Mouse (Mus musculus): ENCODE results near the gene Neurl3. TPM values are rescaled to one million over a fixed set of nuclear protein-coding genes. Genes with fewer than 3 reads are reported as not detected.

The Neurl3 gene
- 2.4 and 3.0 TPM in 2 replicates for polyA plus RNA-seq (2015; fragmentation: Nextera tagmentation; extraction: Ambion mirVana)

DNA sequence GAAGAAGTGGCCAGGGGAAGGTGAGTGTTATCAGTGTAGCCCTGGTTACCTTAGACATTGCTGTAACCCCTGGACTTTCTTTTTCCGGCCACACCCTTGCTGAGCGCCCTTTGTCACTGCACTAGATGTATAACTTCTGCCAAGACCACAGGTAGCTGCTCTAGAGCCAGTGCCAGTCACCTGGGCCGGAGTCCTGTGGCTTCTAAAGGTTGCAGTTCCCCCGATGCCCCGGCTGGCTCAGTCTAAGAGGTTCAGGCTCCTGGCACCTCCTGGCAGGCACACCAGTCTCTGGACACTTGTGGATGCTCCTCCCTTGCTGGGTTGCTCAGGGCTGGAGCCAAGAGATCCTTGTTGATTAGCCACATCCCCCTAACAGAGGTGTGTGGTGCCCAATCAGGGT, at the start of gene Neurl3:
Neurl3 (minus strand) TSS at position 225 of the 400 bp plus-strand sequence.
- H3K27ac ChIP-seq (replicated peaks) = no peak within 1 kb of the TSS
- WGBS (ENCODE audit: insufficient replicate concordance) = 50% methylated on average over 5 of the region's 5 CpGs
- ATAC-seq (ENCODE audit: insufficient read depth) = no peak
- no peak within 1 kb of the TSS for H3K9ac ChIP-seq
- H3K27me3 ChIP-seq = peaks cover 5% of the 10 kb centered on the region; the same call in 1 of the 2 replicates
- no peak within 1 kb of the TSS; the same call in 1 of the 2 replicates for H3K4me3 ChIP-seq (replicated peaks)
- H3K4me2 ChIP-seq = peak within 1 kb of the TSS; percentile 50
- no peaks in the 10 kb centered on the region for H3K9me3 ChIP-seq (replicated peaks)
- no peaks in the 10 kb centered on the region for H3K36me3 ChIP-seq (replicated peaks)
- peaks cover 58% of the 10 kb centered on the region for H3K4me1 ChIP-seq (replicated peaks)

DNA sequence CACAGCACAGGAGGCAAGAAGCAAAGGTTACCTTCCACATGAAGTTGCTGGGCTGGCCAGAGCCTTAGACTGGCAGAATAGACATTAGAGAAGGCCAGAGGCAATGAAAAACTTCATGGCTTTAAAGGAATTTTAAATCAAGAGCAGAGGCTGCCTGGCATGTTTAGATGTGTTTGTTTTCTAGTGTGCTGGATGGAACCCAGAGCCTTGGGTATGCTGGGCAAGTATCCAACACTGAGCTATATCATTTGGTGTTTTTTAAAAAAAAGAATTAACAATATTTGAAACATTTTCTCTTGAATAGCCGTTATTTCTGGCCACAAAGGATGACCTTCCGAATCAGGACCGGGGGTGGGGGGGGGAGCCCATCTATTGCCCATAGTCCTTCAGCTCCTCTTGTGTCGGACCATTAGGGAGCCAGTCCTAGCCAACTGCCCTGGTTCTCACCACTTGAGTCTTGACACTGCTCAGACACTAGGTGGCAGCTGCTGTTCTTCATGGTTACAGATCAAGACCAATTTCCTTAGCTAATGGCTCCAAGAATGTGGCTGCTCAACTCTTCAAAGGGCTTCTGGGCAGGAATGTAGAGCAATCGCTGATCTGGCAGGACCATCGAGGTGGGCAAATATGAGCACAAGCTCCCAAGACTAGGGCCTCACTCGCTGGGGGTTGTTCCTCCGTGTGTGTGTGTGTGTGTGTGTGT, 49.4 kb upstream of the Neurl3 start:
- Histone ChIP-seq H3K27me3 (no peaks in the 10 kb centered on the region), H3K9me3 (replicated peaks) (no peaks in the 10 kb centered on the region), H3K36me3 (replicated peaks) (no peaks in the 10 kb centered on the region), H3K4me1 (replicated peaks) (no peaks in the 10 kb centered on the region), H3K27ac (replicated peaks) (no peak overlapping the region), H3K4me3 (replicated peaks) (no peak overlapping the region), H3K4me2 (no peak overlapping the region), H3K9ac (no peak overlapping the region)
- no peak for ATAC-seq (ENCODE audit: insufficient read depth)
- WGBS (ENCODE audit: insufficient replicate concordance) = 32% methylated on average over 8 of the region's 8 CpGs

DNA sequence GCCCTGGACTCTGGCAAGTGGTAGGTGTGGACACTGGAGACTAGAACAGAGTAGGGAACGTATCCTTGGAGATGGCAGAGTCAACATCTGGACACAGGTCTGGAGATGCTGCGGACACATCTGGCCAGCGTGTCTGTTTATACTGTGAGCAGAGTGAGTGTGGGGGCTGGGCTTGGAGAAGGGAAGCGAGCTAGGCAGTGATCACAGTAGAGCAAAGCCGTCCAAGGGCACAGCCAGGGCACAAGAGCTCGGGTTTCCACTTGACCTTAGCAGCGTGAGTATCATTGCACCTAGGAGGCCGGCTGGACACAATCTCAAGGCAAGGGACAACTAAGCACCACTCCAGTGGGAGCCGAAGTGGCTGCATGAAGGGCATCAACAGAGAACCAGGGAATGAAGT, 48.6 kb upstream of the Neurl3 start:
- Histone ChIP-seq H3K4me2 (no peak overlapping the region), H3K27ac (replicated peaks) (no peak overlapping the region), H3K27me3 (no peaks in the 10 kb centered on the region), H3K4me1 (replicated peaks) (no peaks in the 10 kb centered on the region), H3K9me3 (replicated peaks) (no peaks in the 10 kb centered on the region), H3K4me3 (replicated peaks) (no peak overlapping the region), H3K9ac (no peak overlapping the region), H3K36me3 (replicated peaks) (no peaks in the 10 kb centered on the region)
- no peak for ATAC-seq (ENCODE audit: insufficient read depth)
- 61% methylated on average over 9 of the region's 9 CpGs for WGBS (ENCODE audit: insufficient replicate concordance)

- 61% methylated on average over 11 of the region's 11 CpGs for WGBS (ENCODE audit: insufficient replicate concordance)
- H3K4me3 ChIP-seq (replicated peaks) = no peak overlapping the region
- no peaks in the 10 kb centered on the region for H3K9me3 ChIP-seq (replicated peaks)
- no peak for ATAC-seq (ENCODE audit: insufficient read depth)
- H3K27me3 ChIP-seq = no peaks in the 10 kb centered on the region
- no peak overlapping the region for H3K4me2 ChIP-seq
- H3K9ac ChIP-seq = no peak overlapping the region
- H3K27ac ChIP-seq (replicated peaks) = no peak overlapping the region
- H3K4me1 ChIP-seq (replicated peaks) = no peaks in the 10 kb centered on the region
- H3K36me3 ChIP-seq (replicated peaks) = no peaks in the 10 kb centered on the region
Measured at GRCm38 (mm10) chr1:36321829-36322573, 47.5 kb upstream of the Neurl3 start.

DNA sequence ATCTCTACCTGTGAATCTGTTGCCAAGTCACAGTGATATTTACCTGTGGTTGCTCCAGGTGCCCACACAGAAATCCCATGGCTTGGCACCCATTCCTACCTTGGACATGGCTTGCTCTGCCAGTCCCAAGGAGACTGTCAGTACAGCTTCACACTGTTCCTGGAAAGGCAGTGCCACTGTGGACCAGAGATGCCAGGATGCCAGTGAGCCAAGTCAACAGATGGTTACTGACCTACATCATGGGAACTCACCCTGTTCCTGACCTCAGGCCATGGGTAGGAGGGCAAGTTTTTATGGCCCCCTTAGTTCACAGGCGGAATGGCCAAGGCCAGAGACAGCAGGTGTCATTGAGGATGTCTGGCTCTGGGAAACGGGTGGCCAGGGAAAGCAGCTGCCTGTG, 46.7 kb upstream of the Neurl3 start:
- Histone ChIP-seq H3K9me3 (replicated peaks) (no peaks in the 10 kb centered on the region), H3K4me3 (replicated peaks) (no peak overlapping the region), H3K27ac (replicated peaks) (no peak overlapping the region), H3K4me1 (replicated peaks) (no peaks in the 10 kb centered on the region), H3K9ac (no peak overlapping the region), H3K4me2 (no peak overlapping the region), H3K27me3 (no peaks in the 10 kb centered on the region), H3K36me3 (replicated peaks) (no peaks in the 10 kb centered on the region)
- WGBS (ENCODE audit: insufficient replicate concordance) = 52% methylated on average over 2 of the region's 2 CpGs
- ATAC-seq (ENCODE audit: insufficient read depth) = no peak

GRCm38 (mm10) chr1:36315776-36316100, 41.3 kb upstream of the Neurl3 start:
- Histone ChIP-seq H3K27me3 (peaks cover 2% of the 10 kb centered on the region; the same call in 1 of the 2 replicates), H3K36me3 (replicated peaks) (no peaks in the 10 kb centered on the region), H3K4me3 (replicated peaks) (no peak overlapping the region), H3K4me2 (no peak overlapping the region), H3K4me1 (replicated peaks) (no peaks in the 10 kb centered on the region), H3K9ac (no peak overlapping the region), H3K27ac (replicated peaks) (no peak overlapping the region), H3K9me3 (replicated peaks) (no peaks in the 10 kb centered on the region)
- WGBS (ENCODE audit: insufficient replicate concordance) = 76% methylated on average over 2 of the region's 2 CpGs
- ATAC-seq (ENCODE audit: insufficient read depth) = no peak

DNA sequence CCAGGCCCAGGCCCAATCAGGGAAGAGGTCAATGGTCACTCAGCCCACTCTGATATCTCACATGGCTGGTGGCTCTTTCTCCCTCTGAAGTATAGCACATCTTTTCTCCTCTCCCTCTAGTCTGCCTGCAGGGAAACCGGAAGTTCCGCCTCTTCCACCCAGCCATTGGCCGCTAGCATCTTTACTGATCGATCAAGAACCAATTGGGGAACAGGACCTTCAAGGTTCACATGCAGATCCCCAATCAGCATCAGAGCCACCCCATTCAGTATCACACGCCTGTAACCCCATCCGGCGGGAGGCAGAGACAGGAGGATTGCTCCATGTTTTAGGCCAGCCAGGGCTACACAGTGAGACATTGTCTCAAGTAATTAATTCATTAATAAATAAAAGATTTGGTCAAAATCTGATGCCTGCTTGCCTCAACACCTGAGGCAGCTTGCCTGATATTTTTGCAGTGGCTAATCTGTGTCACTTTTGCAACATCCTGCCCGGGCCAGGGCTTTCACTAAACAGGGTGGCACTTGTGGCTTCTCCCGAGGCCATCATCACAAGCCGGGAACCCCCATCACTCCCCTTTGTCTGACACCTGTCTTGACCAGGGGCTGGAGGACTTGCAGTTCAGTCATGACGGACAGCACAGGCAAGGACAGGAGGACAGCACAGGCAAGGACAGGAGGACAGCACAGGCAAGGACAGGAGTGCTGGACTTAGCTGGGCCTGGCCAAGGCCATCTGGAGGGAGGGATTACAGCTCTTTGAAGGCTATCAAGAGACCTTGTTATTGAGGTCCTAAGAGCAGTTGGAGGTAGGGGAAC, 40.7 kb upstream of the Neurl3 start:
- WGBS (ENCODE audit: insufficient replicate concordance) = 71% methylated on average over 11 of the region's 11 CpGs

GRCm38 (mm10) chr1:36309498-36309901, 35.0 kb upstream of the Neurl3 start:
- ATAC-seq (ENCODE audit: insufficient read depth) = no peak
- H3K4me3 ChIP-seq (replicated peaks) = peak overlapping the region; percentile 70
- WGBS (ENCODE audit: insufficient replicate concordance) = 12% methylated on average over 3 of the region's 3 CpGs
- H3K27ac ChIP-seq (replicated peaks) = no peak overlapping the region
- H3K27me3 ChIP-seq = peaks cover 39% of the 10 kb centered on the region
- no peaks in the 10 kb centered on the region for H3K9me3 ChIP-seq (replicated peaks)
- no peak overlapping the region for H3K9ac ChIP-seq
- H3K36me3 ChIP-seq (replicated peaks) = no peaks in the 10 kb centered on the region
- H3K4me1 ChIP-seq (replicated peaks) = peaks cover 20% of the 10 kb centered on the region
- H3K4me2 ChIP-seq = peak overlapping the region; percentile 97

More for the DNA sequence above, 40.7 kb upstream of the Neurl3 start:
- Histone ChIP-seq H3K9me3 (replicated peaks) (no peaks in the 10 kb centered on the region), H3K36me3 (replicated peaks) (no peaks in the 10 kb centered on the region), H3K9ac (no peak overlapping the region), H3K27ac (replicated peaks) (no peak overlapping the region), H3K4me2 (no peak overlapping the region), H3K4me1 (replicated peaks) (no peaks in the 10 kb centered on the region), H3K4me3 (replicated peaks) (no peak overlapping the region), H3K27me3 (peaks cover 6% of the 10 kb centered on the region)
- no peak for ATAC-seq (ENCODE audit: insufficient read depth)

DNA sequence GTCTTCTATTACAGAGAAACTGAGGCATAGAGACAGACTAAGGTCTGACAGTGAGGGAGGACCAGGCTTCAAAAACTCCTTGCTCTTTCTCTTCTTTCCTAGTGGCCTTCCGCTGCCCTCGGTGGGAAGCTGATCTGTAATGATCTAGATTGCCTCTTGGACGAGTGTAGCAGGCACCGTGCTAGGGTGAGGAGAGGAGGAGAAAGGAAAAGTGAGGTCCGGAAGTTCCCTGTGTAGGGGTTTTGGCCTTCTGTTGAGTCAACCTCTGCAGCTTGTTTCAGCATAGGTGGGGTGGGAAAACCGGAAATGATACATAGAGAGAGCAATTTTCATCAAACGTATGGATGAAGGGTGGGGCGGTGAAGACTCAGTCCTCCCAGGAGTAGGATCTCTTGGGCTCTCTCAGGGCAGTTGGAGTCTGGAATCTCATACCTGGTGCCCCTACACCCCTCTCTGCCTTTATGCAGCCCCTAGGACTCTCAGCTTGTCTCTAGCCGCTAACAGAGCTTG, 34.5 kb upstream of the Neurl3 start:
- H3K36me3 ChIP-seq (replicated peaks) = no peaks in the 10 kb centered on the region
- no peak overlapping the region for H3K27ac ChIP-seq (replicated peaks)
- no peak for ATAC-seq (ENCODE audit: insufficient read depth)
- H3K4me1 ChIP-seq (replicated peaks) = peaks cover 20% of the 10 kb centered on the region
- H3K9ac ChIP-seq = no peak overlapping the region
- WGBS (ENCODE audit: insufficient replicate concordance) = 43% methylated on average over 9 of the region's 9 CpGs
- H3K9me3 ChIP-seq (replicated peaks) = no peaks in the 10 kb centered on the region
- H3K27me3 ChIP-seq = peaks cover 44% of the 10 kb centered on the region
- H3K4me2 ChIP-seq = peak overlapping the region; percentile 97
- H3K4me3 ChIP-seq (replicated peaks) = peak overlapping the region; percentile 70

GRCm38 (mm10) chr1:36308451-36308901, 34.0 kb upstream of the Neurl3 start:
- no peaks in the 10 kb centered on the region for H3K36me3 ChIP-seq (replicated peaks)
- H3K4me2 ChIP-seq = peak overlapping the region; percentile 97
- H3K4me3 ChIP-seq (replicated peaks) = peak overlapping the region; percentile 70
- peak overlapping the region; percentile 65; the same call in 1 of the 2 replicates for H3K9ac ChIP-seq
- peaks cover 20% of the 10 kb centered on the region for H3K4me1 ChIP-seq (replicated peaks)
- ATAC-seq (ENCODE audit: insufficient read depth) = no peak
- no peaks in the 10 kb centered on the region for H3K9me3 ChIP-seq (replicated peaks)
- H3K27ac ChIP-seq (replicated peaks) = peak overlapping the region; percentile 39; the same call in 1 of the 2 replicates
- H3K27me3 ChIP-seq = peaks cover 49% of the 10 kb centered on the region
- WGBS (ENCODE audit: insufficient replicate concordance) = 6% methylated on average over 12 of the region's 12 CpGs

Measured in liver, embryonic 15.5 days (tissue).